Mouse (Mus musculus): Measurements from ENCODE around the gene Sfxn2. TPM values are rescaled to one million over a fixed set of nuclear protein-coding genes. Genes with fewer than 3 reads are reported as not detected.

Sfxn2 gene
- total and polyA plus RNA-seq, 3 experiments: 20.3 to 36.6 (median 21.2) TPM

GRCm38 (mm10) chr19:46537357-46537756 lies 35.8 kb upstream of the Sfxn2 start:
- H3K9me3 ChIP-seq (replicated peaks; ENCODE audit: insufficient read depth, low read length): no peaks in the 10 kb centered on the region
- no peak overlapping the region for H3K9ac ChIP-seq (ENCODE audit: control insufficient read depth, low read depth, low read length, poor library complexity, severe bottlenecking)
- H3K36me3 ChIP-seq (ENCODE audit: control insufficient read depth in 1 of 2, insufficient read depth in 2 of 2, low read length in 2 of 2): peaks cover 0 to 6% of the 10 kb centered on the region in 2 experiments; a peak in 2 of 4 replicates
- H3K27ac ChIP-seq (ENCODE audit: control insufficient read depth, low read depth, low read length): no peak overlapping the region
- no peak overlapping the region for H3K4me3 ChIP-seq (ENCODE audit: control insufficient read depth in 1 of 2, insufficient read depth in 1 of 2, low read depth in 2 of 2, low read length in 2 of 2)
- TF ChIP-seq MAFK (IDR thresholded peaks at IDR 0.05; ENCODE audit: borderline replicate concordance, low read depth, low read length) (no peak), MEF2A (IDR thresholded peaks at IDR 0.05; ENCODE audit: extremely low read depth, insufficient replicate concordance, low read depth, low read length, poor library complexity, severe bottlenecking) (no peak), ELF1 (IDR thresholded peaks at IDR 0.05; ENCODE audit: low read depth, low read length) (no peak), TCF12 (IDR thresholded peaks at IDR 0.05; ENCODE audit: low read depth, low read length) (no peak), POLR2A (IDR thresholded peaks at IDR 0.05; ENCODE audit: control insufficient read depth in 1 of 2, insufficient read depth in 1 of 2, low read depth in 1 of 2, low read length in 2 of 2, poor library complexity in 1 of 2) (no peak), GABPA (IDR thresholded peaks at IDR 0.05; ENCODE audit: low read depth, low read length) (no peak), RAD21 (IDR thresholded peaks at IDR 0.05; ENCODE audit: low read depth, low read length) (no peak), KAT2A (conservative IDR thresholded peaks at IDR 0.05; ENCODE audit: low read depth, low read length) (no peak), SMC3 (IDR thresholded peaks at IDR 0.05; ENCODE audit: low read depth, low read length) (no peak)
- H3K79me2 ChIP-seq (ENCODE audit: control insufficient read depth, insufficient read depth, low read length, poor library complexity): no peaks in the 10 kb centered on the region
- DNase-seq (ENCODE audit: low read depth, low spot score): no peak
- peaks cover 5 to 8% of the 10 kb centered on the region in 2 experiments for H3K4me1 ChIP-seq (ENCODE audit: control insufficient read depth in 1 of 2, insufficient read depth in 2 of 2, low read length in 2 of 2)
- no peaks in the 10 kb centered on the region for H3K27me3 ChIP-seq (ENCODE audit: control insufficient read depth in 1 of 2, insufficient read depth in 2 of 2, low read length in 2 of 2)

DNA sequence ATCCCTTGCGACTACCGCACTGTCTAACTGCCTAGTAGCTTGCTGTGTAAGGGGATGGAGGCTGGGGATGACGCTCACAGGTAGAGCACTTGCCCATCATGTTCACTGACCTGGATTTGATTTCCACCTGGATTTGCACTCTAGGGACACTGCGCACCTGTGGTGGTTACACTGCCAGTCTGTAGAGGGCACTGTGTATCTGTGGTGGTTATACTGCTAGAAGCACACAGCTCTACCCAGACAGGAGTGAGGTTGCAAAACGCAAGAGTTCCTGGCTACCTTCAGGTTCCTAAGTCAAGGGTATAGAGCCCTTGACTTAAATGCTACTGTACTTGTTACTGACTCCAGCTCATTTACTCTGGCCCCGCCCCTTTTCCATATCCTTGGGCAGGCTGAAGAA lies 35.0 kb upstream of the Sfxn2 start:
- DNase-seq (ENCODE audit: low read depth, low spot score): peak; percentile 52
- Histone ChIP-seq H3K36me3 (ENCODE audit: control insufficient read depth in 1 of 2, insufficient read depth in 2 of 2, low read length in 2 of 2) (no peaks in the 10 kb centered on the region), H3K27me3 (ENCODE audit: control insufficient read depth in 1 of 2, insufficient read depth in 2 of 2, low read length in 2 of 2) (no peaks in the 10 kb centered on the region), H3K9ac (ENCODE audit: control insufficient read depth, low read depth, low read length, poor library complexity, severe bottlenecking) (no peak overlapping the region), H3K79me2 (ENCODE audit: control insufficient read depth, insufficient read depth, low read length, poor library complexity) (no peaks in the 10 kb centered on the region), H3K27ac (ENCODE audit: control insufficient read depth, low read depth, low read length) (no peak overlapping the region), H3K9me3 (replicated peaks; ENCODE audit: insufficient read depth, low read length) (no peaks in the 10 kb centered on the region), H3K4me3 (ENCODE audit: control insufficient read depth in 1 of 2, insufficient read depth in 1 of 2, low read depth in 2 of 2, low read length in 2 of 2) (no peak overlapping the region), H3K4me1 (ENCODE audit: control insufficient read depth in 1 of 2, insufficient read depth in 2 of 2, low read length in 2 of 2) (no peaks in the 10 kb centered on the region)
- TF ChIP-seq RAD21 (IDR thresholded peaks at IDR 0.05; ENCODE audit: low read depth, low read length): peak; percentile 62
- no peak for TF ChIP-seq TAL1 (IDR thresholded peaks at IDR 0.05; ENCODE audit: low read length)
- TF ChIP-seq CTCF (IDR thresholded peaks at IDR 0.05 in 2 of 3, conservative IDR thresholded peaks at IDR 0.05 in 1 of 3; ENCODE audit: control insufficient read depth in 1 of 3, insufficient read depth in 1 of 3, low read depth in 2 of 3, low read length in 3 of 3, poor library complexity in 1 of 3, severe bottlenecking in 1 of 3): peak; percentile 64 to 78 (median 68)
- TF ChIP-seq SMC3 (IDR thresholded peaks at IDR 0.05; ENCODE audit: low read depth, low read length): peak; percentile 49

GRCm38 (mm10) chr19:46542750-46543149 lies 30.4 kb upstream of the Sfxn2 start:
- no peak for TF ChIP-seq ELF1 (IDR thresholded peaks at IDR 0.05; ENCODE audit: low read depth, low read length)
- no peak for TF ChIP-seq CHD1 (IDR thresholded peaks at IDR 0.05; ENCODE audit: low read depth, low read length)
- TF ChIP-seq TBP (IDR thresholded peaks at IDR 0.05; ENCODE audit: low read depth, low read length): no peak
- TF ChIP-seq NELFE (IDR thresholded peaks at IDR 0.05; ENCODE audit: low read depth, low read length): no peak
- TF ChIP-seq RCOR1 (IDR thresholded peaks at IDR 0.05; ENCODE audit: low read depth, low read length): no peak
- no peak for TF ChIP-seq CTCF (IDR thresholded peaks at IDR 0.05 in 2 of 3, conservative IDR thresholded peaks at IDR 0.05 in 1 of 3; ENCODE audit: control insufficient read depth in 1 of 3, insufficient read depth in 1 of 3, low read depth in 2 of 3, low read length in 3 of 3, poor library complexity in 1 of 3, severe bottlenecking in 1 of 3)
- TF ChIP-seq MAZ (IDR thresholded peaks at IDR 0.05; ENCODE audit: low read depth, low read length): no peak
- no peak for TF ChIP-seq JUND (IDR thresholded peaks at IDR 0.05; ENCODE audit: low read depth, low read length)
- no peak for TF ChIP-seq TAL1 (IDR thresholded peaks at IDR 0.05; ENCODE audit: low read length)
- TF ChIP-seq RAD21 (IDR thresholded peaks at IDR 0.05; ENCODE audit: low read depth, low read length): no peak
- no peaks in the 10 kb centered on the region for H3K36me3 ChIP-seq (ENCODE audit: control insufficient read depth in 1 of 2, insufficient read depth in 2 of 2, low read length in 2 of 2)
- no peak overlapping the region for H3K27ac ChIP-seq (ENCODE audit: control insufficient read depth, low read depth, low read length)
- H3K4me3 ChIP-seq (ENCODE audit: control insufficient read depth in 1 of 2, insufficient read depth in 1 of 2, low read depth in 2 of 2, low read length in 2 of 2): no peak overlapping the region
- no peaks in the 10 kb centered on the region for H3K79me2 ChIP-seq (ENCODE audit: control insufficient read depth, insufficient read depth, low read length, poor library complexity)
- H3K9ac ChIP-seq (ENCODE audit: control insufficient read depth, low read depth, low read length, poor library complexity, severe bottlenecking): no peak overlapping the region
- no peak for DNase-seq (ENCODE audit: low read depth, low spot score)
- no peaks in the 10 kb centered on the region for H3K4me1 ChIP-seq (ENCODE audit: control insufficient read depth in 1 of 2, insufficient read depth in 2 of 2, low read length in 2 of 2)
- no peaks in the 10 kb centered on the region for H3K27me3 ChIP-seq (ENCODE audit: control insufficient read depth in 1 of 2, insufficient read depth in 2 of 2, low read length in 2 of 2)
- no peaks in the 10 kb centered on the region for H3K9me3 ChIP-seq (replicated peaks; ENCODE audit: insufficient read depth, low read length)

Measured in MEL (cell line).